Mouse (Mus musculus) left cerebral cortex, adult 8-10 months (tissue): Measurements from ENCODE around the gene Tnn. TPM values are rescaled to one million over a fixed set of nuclear protein-coding genes. Genes with fewer than 3 reads are reported as not detected.

Source experiments
- DNase-seq, 2 experiments: peaks; one replicate each; pipeline ENCODE4 v3.0.0; 2022; ENCODE audit warnings: low spot score in 2 of 2
- total RNA-seq, 4 experiments: library from RNA; stranded (reverse); gene quantifications; 2 replicates each; pipeline ENCODE4 v1.2.4; 2022

Tnn gene
- total RNA-seq: under 1 TPM; 0.15 to 0.28 (median 0.17) TPM

- no peak for DNase-seq
Observed at GRCm38 (mm10) chr1:160153480-160153879, at the start of gene Tnn. Gene Tnn, minus strand, starts transcription at chr1:160153580.

DNA sequence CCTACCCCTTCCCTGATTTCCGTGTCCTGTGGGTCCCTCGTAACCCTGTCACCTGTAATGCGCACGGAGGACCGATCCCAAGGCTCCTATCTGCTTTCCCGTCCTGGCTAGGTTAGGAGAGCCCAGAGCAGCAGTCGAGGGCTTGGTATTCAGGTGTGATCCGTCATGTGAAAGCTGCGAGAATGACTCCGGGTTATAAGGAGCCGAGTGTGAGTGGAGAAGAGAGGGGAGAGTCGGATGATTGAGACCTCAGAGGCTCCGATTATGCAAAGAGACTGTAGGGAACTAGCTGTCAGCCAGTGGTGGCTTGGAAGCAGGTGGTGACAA is 41.9 kb upstream of the Tnn start:
- no peak for DNase-seq

DNA sequence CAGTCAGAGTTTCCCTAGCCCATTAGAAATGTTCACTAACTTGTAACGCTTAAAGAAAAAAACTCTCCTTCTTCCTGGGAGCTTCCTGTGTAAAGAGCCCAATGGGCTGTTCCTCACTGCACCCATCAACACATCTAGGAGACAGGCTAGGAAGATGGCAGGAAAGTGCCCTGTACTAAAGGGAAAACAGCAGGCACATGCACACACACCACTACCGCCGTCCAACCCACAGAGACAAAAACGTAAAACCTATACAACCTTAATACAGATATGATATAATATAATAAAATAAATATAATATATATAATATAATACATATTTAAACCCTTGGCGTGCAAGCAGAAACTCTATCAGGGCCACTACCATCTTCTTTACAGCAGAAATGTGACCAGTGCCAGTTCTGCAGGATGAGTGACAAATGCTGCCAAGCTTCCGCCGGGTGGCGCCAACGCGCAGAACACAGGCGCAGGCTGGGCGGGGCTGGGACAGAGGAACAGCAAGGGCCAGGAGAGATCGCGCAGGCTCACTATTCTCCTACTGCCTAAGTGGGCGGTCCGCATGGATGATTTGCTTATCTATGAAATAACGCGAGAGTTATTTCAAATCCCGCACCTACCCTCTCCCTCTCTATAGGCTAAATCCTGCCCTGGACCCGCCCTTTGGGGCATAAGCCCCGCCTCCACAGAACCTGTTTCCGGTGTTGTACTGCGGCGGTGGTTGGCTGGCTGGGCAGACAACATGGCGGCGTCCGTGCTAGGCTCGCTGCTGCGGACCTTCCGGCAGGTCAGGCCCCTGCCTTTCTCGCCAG is 41.4 kb upstream of the Tnn start, which contains the start of gene Mrps14:
Gene Mrps14 (plus strand): TSS at position 687 of the 808 bp plus-strand sequence.
- peak; percentile 92 to 99 for DNase-seq

DNA sequence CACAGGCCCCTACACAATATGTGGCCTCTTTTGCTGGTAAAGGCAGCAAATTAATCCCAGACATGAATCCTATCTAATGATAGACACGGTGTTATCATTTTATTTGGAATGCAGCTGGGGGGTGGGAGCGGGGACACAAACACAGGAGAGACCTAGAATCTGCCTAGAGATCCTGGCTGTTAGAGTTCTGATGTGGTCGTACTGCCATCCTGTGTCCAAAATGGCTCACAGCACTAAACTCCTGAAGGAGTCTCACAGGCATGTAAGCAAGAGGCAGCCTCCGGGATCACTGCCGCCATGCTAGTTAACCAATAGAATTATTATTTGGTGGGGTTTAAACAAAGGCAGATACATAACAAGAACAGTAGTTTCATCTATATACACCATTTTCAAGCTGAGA is 31.1 kb upstream of the Tnn start:
- DNase-seq: peak; percentile 30

DNA sequence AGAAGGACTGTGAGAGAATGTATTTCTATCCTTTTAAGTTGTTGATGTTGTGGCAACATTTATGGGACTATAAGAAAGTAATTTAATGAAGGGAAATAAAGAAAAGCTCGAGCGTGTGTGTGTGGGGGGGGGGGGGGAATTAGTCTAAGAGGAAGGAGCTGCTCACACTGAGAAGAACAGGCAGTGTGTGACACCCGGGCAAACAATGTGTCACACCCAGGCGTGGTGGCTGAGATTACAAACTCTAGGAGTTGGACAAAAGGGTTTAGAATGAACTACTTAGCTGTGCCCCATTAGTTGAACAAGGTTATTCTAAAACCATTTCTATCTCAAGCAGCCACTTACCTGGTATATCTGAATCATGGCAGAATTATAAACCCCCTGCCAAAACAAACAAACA is 27.8 kb upstream of the Tnn start:
- DNase-seq: no peak

DNA sequence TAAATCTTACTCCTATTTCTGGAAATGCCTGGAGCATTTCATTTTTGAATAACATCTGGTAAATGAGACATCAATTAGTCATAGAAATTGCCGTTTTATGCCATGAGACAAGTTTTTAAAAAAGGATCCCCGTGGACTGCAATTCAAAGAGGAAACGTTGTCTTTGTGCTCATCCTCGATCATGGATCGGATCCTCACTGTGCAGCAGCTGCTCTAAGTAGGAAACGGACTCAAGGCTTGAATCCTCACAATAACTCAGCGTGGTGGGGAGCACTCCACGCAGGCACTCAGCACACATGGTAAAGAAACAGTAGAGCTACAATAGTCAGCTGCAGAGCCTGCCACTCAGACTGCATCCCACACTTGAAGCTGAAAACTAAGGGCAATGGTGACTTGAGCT is 23.5 kb upstream of the Tnn start:
- DNase-seq: no peak

DNA sequence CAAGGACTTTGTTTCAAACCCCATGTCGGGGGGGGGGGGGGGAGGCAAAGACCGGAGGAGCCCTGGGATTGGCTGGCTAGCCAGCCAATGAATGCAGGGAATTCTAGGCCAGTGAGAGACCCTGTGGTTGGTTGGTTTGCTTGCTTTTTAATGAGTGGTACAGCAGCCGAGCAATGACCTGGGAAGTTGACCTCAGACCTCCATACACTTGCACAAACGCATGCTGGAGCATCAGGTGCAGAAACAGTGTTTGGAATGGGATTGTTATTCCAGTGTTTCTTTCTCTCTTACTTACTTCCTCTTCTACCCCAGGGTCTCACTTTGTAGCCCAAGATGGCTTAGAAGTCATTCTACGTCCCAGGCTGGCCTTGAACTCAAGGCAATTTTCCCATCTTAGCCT is 13.2 kb upstream of the Tnn start:
- DNase-seq: no peak

DNA sequence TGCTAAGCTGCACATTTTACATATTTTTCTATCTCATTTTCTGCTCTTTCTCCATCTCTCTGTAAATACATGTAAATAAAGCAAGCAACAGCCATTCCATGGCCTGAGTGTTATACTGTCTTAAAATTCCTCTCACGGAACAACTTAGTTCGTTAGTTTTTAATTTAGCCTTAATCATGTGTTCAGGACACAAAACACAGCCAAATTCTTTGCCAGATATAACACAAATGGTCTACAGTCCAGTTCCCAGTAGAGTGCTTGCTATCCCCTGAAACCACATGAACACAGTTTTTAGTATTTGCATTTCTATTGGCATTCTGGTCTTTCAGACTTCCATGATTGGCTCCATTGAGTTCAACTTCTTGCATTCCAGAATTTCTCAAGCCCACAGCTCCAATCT is 4.8 kb upstream of the Tnn start:
- no peak for DNase-seq

- DNase-seq: no peak
Observed at GRCm38 (mm10) chr1:160150726-160151125, 2.7 kb downstream of the Tnn start.

- DNase-seq: peak; percentile 4 to 24
Observed at GRCm38 (mm10) chr1:160149291-160149906, 4.0 kb downstream of the Tnn start.

GRCm38 (mm10) chr1:160147274-160147673 is 6.1 kb downstream of the Tnn start:
- DNase-seq: no peak

DNA sequence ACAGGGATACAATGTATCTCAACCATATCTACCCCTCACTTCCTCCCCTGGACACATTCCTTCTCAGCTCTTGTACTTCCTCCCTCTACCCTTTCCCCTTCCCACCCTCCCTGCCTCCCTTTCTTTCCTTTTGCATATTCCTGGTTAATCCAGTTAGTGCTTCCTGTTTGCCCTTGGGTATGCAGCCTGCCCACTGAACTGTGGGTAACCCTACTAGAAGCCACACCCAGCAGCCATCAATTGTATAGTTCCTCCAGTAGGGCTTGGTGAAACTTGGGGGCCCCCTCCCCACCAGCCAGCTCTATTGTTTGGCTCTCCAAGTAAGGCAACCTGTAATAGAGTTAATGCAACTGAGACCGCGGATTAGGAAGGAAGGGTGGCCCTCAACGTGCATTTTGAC is 7.8 kb downstream of the Tnn start:
- no peak for DNase-seq

GRCm38 (mm10) chr1:160144343-160144742 is 9.0 kb downstream of the Tnn start:
- no peak for DNase-seq

DNA sequence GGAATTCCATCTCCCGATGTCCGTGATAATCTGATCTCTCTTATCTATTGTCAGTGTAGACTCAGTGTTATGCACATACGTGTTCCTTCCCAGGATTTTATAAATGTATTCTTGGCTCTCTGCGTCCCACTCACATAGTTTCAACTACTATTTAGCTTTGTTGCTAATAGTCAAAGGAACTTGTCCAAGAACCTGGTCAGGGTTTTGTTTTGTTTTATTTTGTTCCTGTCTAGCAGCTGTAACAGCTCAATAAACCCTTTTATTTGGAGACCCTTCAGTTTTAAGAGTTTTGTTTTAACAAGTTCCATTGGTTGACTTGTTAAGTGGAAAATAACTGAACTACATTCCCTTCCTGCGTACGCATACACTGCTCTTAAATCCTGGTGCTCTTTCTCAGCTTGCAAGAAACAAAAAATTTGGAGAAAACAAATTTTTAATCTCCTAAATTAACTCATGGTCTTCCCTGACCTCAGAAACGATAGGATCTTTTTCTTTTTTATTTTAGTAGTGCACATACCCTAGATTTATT is 17.0 kb downstream of the Tnn start:
- DNase-seq: no peak

GRCm38 (mm10) chr1:160133464-160134079 is 19.8 kb downstream of the Tnn start:
- DNase-seq: no peak

GRCm38 (mm10) chr1:160123957-160124356 is 29.4 kb downstream of the Tnn start:
- DNase-seq: no peak

GRCm38 (mm10) chr1:160108604-160109003 is 44.8 kb downstream of the Tnn start:
- DNase-seq: no peak

DNA sequence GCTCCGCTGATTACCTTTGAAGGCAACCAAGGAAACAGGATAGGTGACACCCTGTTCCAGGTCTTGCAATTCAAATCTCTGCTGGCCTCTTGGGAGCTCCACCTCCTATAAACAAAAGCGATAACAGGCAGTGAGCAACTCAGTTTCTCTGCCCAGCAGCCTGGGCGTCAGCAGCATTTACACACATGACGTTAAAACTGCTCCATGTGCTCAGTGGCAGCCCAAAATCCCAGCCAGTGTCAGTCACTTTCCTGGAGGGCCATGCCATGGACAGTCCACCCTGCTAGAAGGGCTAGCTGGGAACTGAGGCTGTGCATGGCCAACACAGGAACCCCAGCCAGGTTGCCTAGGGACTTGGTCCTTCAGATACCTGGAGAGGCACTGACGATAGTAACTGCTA is 48.0 kb downstream of the Tnn start:
- no peak for DNase-seq

DNA sequence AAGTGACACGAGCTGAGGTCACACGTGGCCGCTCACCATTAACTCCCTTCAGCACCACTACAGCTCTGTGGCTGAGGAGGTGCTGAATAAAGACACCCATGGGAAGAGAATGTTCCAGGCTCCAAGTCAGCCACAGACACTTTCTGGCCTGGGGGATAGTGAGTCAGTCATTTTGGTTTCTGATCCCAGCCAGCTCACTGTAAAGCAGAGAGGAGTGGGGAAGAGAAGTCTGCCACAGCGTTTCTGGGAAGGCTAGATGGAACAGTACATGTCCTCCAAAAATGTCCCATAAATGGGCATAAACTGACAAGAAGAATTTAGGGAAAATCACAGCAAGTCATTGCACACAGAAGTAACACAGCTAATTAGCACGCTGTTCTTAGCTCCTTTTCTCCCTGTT is 52.4 kb downstream of the Tnn start:
- peak in 1 of 2 experiments; percentile 18 for DNase-seq

GRCm38 (mm10) chr1:160099659-160100302 is 53.6 kb downstream of the Tnn start:
- DNase-seq: no peak

DNA sequence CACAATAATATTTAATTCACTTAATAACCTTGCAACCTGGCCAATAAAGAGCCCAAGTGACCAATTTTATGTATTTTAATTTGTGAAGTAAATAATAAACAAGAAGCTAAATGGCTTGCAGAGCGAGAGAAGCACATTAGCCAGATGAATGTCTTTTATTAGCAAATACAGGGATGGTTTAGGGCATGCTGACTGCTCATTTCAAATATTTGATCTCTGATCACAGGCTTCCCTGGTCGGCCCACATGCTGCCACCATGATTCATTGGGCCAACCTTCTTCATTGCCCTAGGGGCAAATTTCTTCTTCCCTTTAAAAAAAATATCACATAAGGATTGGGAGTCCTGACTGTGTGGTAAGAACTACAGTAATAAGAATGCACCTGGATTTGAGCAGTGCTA is 66.7 kb downstream of the Tnn start:
- DNase-seq: no peak

DNA sequence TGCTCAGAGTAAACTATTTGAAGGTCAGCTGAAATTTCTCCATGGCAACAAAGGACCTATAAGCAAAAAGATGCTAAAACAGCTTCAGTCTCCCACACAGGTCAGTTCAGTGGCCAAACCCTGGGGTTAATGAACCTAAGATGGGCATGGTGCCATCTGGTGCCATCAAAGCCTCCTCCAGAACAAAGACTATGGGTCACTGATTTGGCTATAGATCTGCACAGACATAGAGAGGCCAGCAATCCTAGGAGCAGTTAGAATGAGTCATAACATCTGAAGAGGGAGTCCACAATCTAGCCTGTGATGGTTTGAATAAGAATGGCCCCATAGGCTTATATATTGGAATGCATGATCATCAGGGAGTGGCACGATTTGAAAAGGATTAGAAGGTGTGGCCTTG is 69.1 kb downstream of the Tnn start:
- no peak for DNase-seq
